Mouse (Mus musculus) heart, embryonic 16.5 days (tissue): ENCODE measurements around the gene Hsdl1. TPM values are rescaled to one million over a fixed set of nuclear protein-coding genes. Genes with fewer than 3 reads are reported as not detected.

Experiments used
- ATAC-seq: fragments of 200-750 bp; cut with Nextera tagmentation; replicated peaks from 2 replicates; pipeline ENCODE4 v1.8.0; 2017; ENCODE audit warnings: moderate number of reproducible peaks; ENCODE audit not compliant: insufficient read depth, low FRiP score; ENCODE audit errors: extremely low read depth
- H3K27ac ChIP-seq: fragments of 300-500 bp; sonication (generic); 2 replicates; pipeline ENCODE4 v1.5.1; 2014; ENCODE audit warnings: mild to moderate bottlenecking, low read length, control low read depth, moderate library complexity
- H3K27me3 ChIP-seq: fragments of 300-500 bp; sonication (generic); 2 replicates; pipeline ENCODE4 v1.6.1; 2014; ENCODE audit warnings: low read length, mixed read lengths; ENCODE audit not compliant: control insufficient read depth, insufficient read depth
- H3K36me3 ChIP-seq: fragments of 300-500 bp; sonication (generic); 2 replicates; pipeline ENCODE4 v1.6.1; 2014; ENCODE audit not compliant: control insufficient read depth, insufficient read depth
- H3K4me1 ChIP-seq: fragments of 300-500 bp; sonication (generic); 2 replicates; pipeline ENCODE4 v1.6.1; 2014; ENCODE audit warnings: low read length, mixed read lengths; ENCODE audit not compliant: control insufficient read depth, insufficient read depth
- H3K4me2 ChIP-seq: fragments of 300-500 bp; sonication (generic); 2 replicates; pipeline ENCODE4 v1.6.1; 2014; ENCODE audit warnings: low read depth, mild to moderate bottlenecking, control low read depth, low read length
- H3K4me3 ChIP-seq: fragments of 300-500 bp; sonication (generic); 2 replicates; pipeline ENCODE4 v1.5.1; 2014; ENCODE audit warnings: mild to moderate bottlenecking, control low read depth, low read length
- H3K9ac ChIP-seq: fragments of 300-500 bp; sonication (generic); 2 replicates; pipeline ENCODE4 v1.6.1; 2014; ENCODE audit warnings: low read length, control low read depth
- H3K9me3 ChIP-seq: fragments of 300-500 bp; sonication (generic); replicated peaks from 2 replicates; pipeline ENCODE4 v1.6.1; 2016; ENCODE audit warnings: low read length; ENCODE audit not compliant: control insufficient read depth
- WGBS: fragments of 180-500 bp; shearing (Covaris S2); extraction: QIAGEN DNeasy Blood & Tissue Kit; methylation state at CpG from one replicate; pipeline ENCODE4 v1.1.7; 2014; 5-methylcytosine and 5-hydroxymethylcytosine counted together
- polyA plus RNA-seq: library from polyadenylated mRNA; unstranded; fragments of >200 nt; fragmentation: Nextera tagmentation; extraction: Ambion mirVana; gene quantifications from 2 replicates; pipeline ENCODE4 v1.2.1, GENCODE M21; 2015

Gene Hsdl1
- polyA plus RNA-seq, 1 experiment from 2014 or later = 51.1 TPM

- Histone ChIP-seq H3K27ac (no peak overlapping the region), H3K27me3 (no peaks in the 10 kb centered on the region), H3K36me3 (peaks cover 74% of the 10 kb centered on the region), H3K4me1 (no peaks in the 10 kb centered on the region), H3K9me3 (no peaks in the 10 kb centered on the region), H3K4me2 (no peak overlapping the region), H3K4me3 (no peak overlapping the region), H3K9ac (no peak overlapping the region)
- no peak for ATAC-seq
- WGBS = 92% methylated on average over 3 of the region's 3 CpGs
Observed at GRCm38 (mm10) chr8:119531397-119531796, 43.6 kb downstream of the Hsdl1 start.

GRCm38 (mm10) chr8:119530937-119531336 is 44.0 kb downstream of the Hsdl1 start:
- Histone ChIP-seq H3K9ac (no peak overlapping the region), H3K36me3 (peaks cover 70% of the 10 kb centered on the region), H3K27ac (no peak overlapping the region), H3K4me3 (no peak overlapping the region), H3K4me2 (no peak overlapping the region), H3K27me3 (no peaks in the 10 kb centered on the region), H3K9me3 (no peaks in the 10 kb centered on the region), H3K4me1 (no peaks in the 10 kb centered on the region)
- no peak for ATAC-seq
- 60% methylated on average over 6 of the region's 6 CpGs for WGBS

- 85% methylated on average over 7 of the region's 7 CpGs for WGBS
- Histone ChIP-seq H3K9me3 (no peaks in the 10 kb centered on the region), H3K27me3 (no peaks in the 10 kb centered on the region), H3K36me3 (peaks cover 70% of the 10 kb centered on the region), H3K4me3 (no peak overlapping the region), H3K4me2 (no peak overlapping the region), H3K27ac (no peak overlapping the region), H3K4me1 (no peaks in the 10 kb centered on the region), H3K9ac (no peak overlapping the region)
- ATAC-seq = no peak
Observed at GRCm38 (mm10) chr8:119528762-119529161, 46.2 kb downstream of the Hsdl1 start.

GRCm38 (mm10) chr8:119520102-119520501 is 54.9 kb downstream of the Hsdl1 start:
- Histone ChIP-seq H3K36me3 (peaks cover 81% of the 10 kb centered on the region), H3K4me3 (no peak overlapping the region), H3K4me1 (no peaks in the 10 kb centered on the region), H3K27me3 (no peaks in the 10 kb centered on the region), H3K27ac (no peak overlapping the region), H3K4me2 (no peak overlapping the region), H3K9me3 (no peaks in the 10 kb centered on the region), H3K9ac (no peak overlapping the region)
- WGBS = 68% methylated on average over 7 of the region's 7 CpGs
- no peak for ATAC-seq

- 55% methylated on average over 5 of the region's 5 CpGs for WGBS
- no peak overlapping the region for H3K9ac ChIP-seq
- no peak overlapping the region for H3K27ac ChIP-seq
- no peak for ATAC-seq
- no peak overlapping the region for H3K4me2 ChIP-seq
- H3K4me3 ChIP-seq = no peak overlapping the region
- peaks cover 87% of the 10 kb centered on the region for H3K36me3 ChIP-seq
- no peaks in the 10 kb centered on the region; the same call in 1 of the 2 replicates for H3K4me1 ChIP-seq
- no peaks in the 10 kb centered on the region for H3K9me3 ChIP-seq
- no peaks in the 10 kb centered on the region for H3K27me3 ChIP-seq
Observed at GRCm38 (mm10) chr8:119516674-119517073, 58.3 kb downstream of the Hsdl1 start.

GRCm38 (mm10) chr8:119515767-119516166 is 59.2 kb downstream of the Hsdl1 start:
- Histone ChIP-seq H3K27me3 (no peaks in the 10 kb centered on the region), H3K4me3 (no peak overlapping the region), H3K4me1 (no peaks in the 10 kb centered on the region; the same call in 1 of the 2 replicates), H3K4me2 (no peak overlapping the region), H3K36me3 (peaks cover 82% of the 10 kb centered on the region), H3K9me3 (no peaks in the 10 kb centered on the region), H3K9ac (no peak overlapping the region), H3K27ac (no peak overlapping the region)
- ATAC-seq = no peak
- 80% methylated on average over 3 of the region's 3 CpGs for WGBS

GRCm38 (mm10) chr8:119514940-119515339 is 60.0 kb downstream of the Hsdl1 start:
- Histone ChIP-seq H3K36me3 (peaks cover 82% of the 10 kb centered on the region), H3K4me1 (no peaks in the 10 kb centered on the region; the same call in 1 of the 2 replicates), H3K27ac (no peak overlapping the region)

GRCm38 (mm10) chr8:119513405-119513804 is 61.6 kb downstream of the Hsdl1 start:
- no peaks in the 10 kb centered on the region for H3K27me3 ChIP-seq
- H3K36me3 ChIP-seq = peaks cover 82% of the 10 kb centered on the region
- no peak overlapping the region for H3K4me2 ChIP-seq
- no peak for ATAC-seq
- no peaks in the 10 kb centered on the region; the same call in 1 of the 2 replicates for H3K4me1 ChIP-seq
- no peaks in the 10 kb centered on the region for H3K9me3 ChIP-seq
- H3K4me3 ChIP-seq = no peak overlapping the region
- H3K9ac ChIP-seq = no peak overlapping the region
- 65% methylated on average over 4 of the region's 4 CpGs for WGBS
- H3K27ac ChIP-seq = no peak overlapping the region

More at GRCm38 (mm10) chr8:119514940-119515339, 60.0 kb downstream of the Hsdl1 start:
- Histone ChIP-seq H3K9ac (no peak overlapping the region), H3K9me3 (no peaks in the 10 kb centered on the region), H3K4me2 (no peak overlapping the region), H3K27me3 (no peaks in the 10 kb centered on the region), H3K4me3 (no peak overlapping the region)
- WGBS = 82% methylated on average over 3 of the region's 3 CpGs
- ATAC-seq = no peak
